Mouse (Mus musculus) ES-Bruce4 (cell line): ENCODE results near the gene Coq5.

Source experiments
- CTCF ChIP-seq: IDR thresholded peaks from one replicate; pipeline ENCODE4 v1.8.1; 2011; ENCODE audit warnings: low read depth, low read length
- POLR2A ChIP-seq: IDR thresholded peaks from one replicate; pipeline ENCODE4 v1.8.1; 2011; ENCODE audit warnings: low read length; ENCODE audit not compliant: insufficient read depth

- TF ChIP-seq CTCF (no peak), POLR2A (no peak)
Observed at GRCm38 (mm10) chr5:115268266-115268665, 11.2 kb upstream of the Coq5 start.
